Mouse (Mus musculus) bone marrow macrophage, adult 2 months (primary cell): ENCODE data around the gene Cfap221. TPM values are rescaled to one million over a fixed set of nuclear protein-coding genes. Genes with fewer than 3 reads are reported as not detected.

Experiments
- H3K27ac ChIP-seq: 2 replicates; pipeline ENCODE4 v1.5.1; 2012; ENCODE audit warnings: low read depth, low read length; ENCODE audit not compliant: insufficient read depth
- H3K4me1 ChIP-seq: 2 replicates; pipeline ENCODE4 v1.6.1; 2012; ENCODE audit warnings: low read length; ENCODE audit not compliant: control insufficient read depth, insufficient read depth
- H3K4me3 ChIP-seq: 2 replicates; pipeline ENCODE4 v1.5.1; 2012; ENCODE audit warnings: mild to moderate bottlenecking, low read length, moderate library complexity; ENCODE audit not compliant: insufficient read depth
- CTCF ChIP-seq: IDR thresholded peaks from 2 replicates; pipeline ENCODE4 v1.5.1; 2012; ENCODE audit warnings: low read depth, mild to moderate bottlenecking, low read length, moderate library complexity
- POLR2A ChIP-seq: IDR thresholded peaks from 2 replicates; pipeline ENCODE4 v1.6.1; 2012; ENCODE audit warnings: mild to moderate bottlenecking, low read depth, low read length, borderline replicate concordance
- polyA plus RNA-seq: library from polyadenylated mRNA; stranded (reverse); fragments of >200 nt; gene quantifications from 2 replicates; pipeline ENCODE4 v1.2.4, GENCODE M21; 2012; ENCODE audit not compliant: missing spikeins, insufficient read depth, insufficient read length

Cfap221 gene
- polyA plus RNA-seq, result not detected in 2 replicates

DNA sequence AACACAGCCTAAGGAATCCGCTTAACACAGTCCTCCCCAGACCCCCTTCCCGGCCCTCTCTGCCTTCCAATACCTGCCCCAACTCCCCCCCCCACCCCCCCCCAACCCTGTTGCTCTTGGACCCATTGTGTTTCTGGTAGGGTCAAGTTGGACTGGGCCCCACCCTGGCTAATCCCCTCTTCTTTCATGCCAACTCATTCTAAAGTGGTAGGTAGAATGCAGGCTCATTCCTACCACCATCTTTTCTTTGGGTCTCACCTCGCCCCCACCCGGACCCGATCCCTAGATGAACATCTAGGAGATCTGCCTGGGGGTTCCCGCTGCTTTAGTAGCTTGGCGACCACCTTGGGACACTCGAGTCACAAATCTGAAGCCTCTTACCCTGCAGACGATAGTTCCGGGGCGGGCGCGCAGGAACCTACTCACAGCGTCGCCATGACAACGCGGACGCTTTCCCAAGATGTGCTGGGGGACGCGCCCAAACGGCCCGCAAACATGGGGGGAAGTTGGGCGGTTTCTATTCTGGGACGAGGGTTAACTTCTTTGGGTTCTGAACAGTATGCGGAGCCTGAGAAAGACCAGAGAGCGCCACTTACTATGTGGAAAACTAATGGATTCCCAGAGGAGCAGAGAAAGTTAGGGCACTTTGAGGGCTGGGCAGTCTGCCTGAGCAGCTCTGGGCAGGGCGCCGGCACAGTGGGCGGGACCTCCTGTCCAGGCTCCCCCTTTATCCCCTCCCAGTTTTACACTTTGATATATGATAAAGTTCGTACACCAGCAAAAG is at the start of gene Cfap221:
Cfap221 (minus strand) TSS at position 437 of the 784 bp plus-strand sequence.
- Histone ChIP-seq H3K4me1 (no peaks in the 10 kb centered on the region), H3K27ac (no peak within 1 kb of the TSS), H3K4me3 (peak within 1 kb of the TSS; percentile 57)
- TF ChIP-seq CTCF, result no peak

DNA sequence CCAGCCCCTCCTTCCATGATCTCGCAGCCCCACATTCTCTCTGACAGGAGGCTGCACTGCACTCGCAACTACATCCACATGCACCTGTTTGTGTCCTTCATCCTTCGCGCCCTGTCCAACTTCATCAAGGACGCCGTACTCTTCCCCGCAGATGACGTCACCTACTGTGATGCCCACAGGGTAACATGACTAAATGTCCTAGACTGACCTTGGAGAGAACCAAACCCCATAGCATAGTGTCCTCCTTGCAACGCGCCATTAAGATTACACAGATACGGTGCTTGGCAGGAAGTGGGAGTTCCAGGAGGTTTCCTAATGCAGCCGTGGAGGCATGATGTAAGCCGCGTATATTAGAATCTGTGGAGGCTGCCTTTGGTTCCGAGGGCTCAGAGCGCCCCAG is 47.5 kb upstream of the Cfap221 start:
- peaks cover 14% of the 10 kb centered on the region for H3K4me1 ChIP-seq
- H3K4me3 ChIP-seq, result no peak overlapping the region
- TF ChIP-seq POLR2A (no peak), CTCF (no peak)
- no peak overlapping the region for H3K27ac ChIP-seq

DNA sequence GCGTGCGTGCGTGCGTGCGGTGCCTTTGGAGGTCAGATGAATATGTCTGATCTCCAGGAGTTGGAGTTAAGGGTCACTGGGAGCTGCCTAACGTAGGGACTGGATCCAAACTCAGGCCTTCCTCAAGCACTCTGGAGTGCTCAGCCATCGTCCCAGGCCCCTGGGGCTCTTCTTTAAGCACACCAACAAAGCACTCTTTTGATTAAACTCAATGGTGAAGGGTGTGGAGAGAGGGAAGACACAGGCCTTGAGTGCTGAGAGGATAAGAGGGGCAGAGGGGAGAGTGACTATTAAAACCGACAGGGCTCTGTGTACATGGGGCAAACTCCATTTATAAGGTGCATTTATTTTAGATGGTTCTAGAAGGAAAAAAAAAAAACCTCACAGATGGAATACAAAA is 45.4 kb upstream of the Cfap221 start:
- Histone ChIP-seq H3K4me3 (no peak overlapping the region), H3K4me1 (peaks cover 33% of the 10 kb centered on the region), H3K27ac (no peak overlapping the region)
- no peak for TF ChIP-seq POLR2A

- Histone ChIP-seq H3K4me1 (peaks cover 30% of the 10 kb centered on the region), H3K4me3 (no peak overlapping the region), H3K27ac (peak overlapping the region; percentile 44)
- TF ChIP-seq CTCF (no peak), POLR2A (no peak)
These were observed 41.6 kb upstream of the Cfap221 start for GRCm38 (mm10) chr1:120038594-120038993.

DNA sequence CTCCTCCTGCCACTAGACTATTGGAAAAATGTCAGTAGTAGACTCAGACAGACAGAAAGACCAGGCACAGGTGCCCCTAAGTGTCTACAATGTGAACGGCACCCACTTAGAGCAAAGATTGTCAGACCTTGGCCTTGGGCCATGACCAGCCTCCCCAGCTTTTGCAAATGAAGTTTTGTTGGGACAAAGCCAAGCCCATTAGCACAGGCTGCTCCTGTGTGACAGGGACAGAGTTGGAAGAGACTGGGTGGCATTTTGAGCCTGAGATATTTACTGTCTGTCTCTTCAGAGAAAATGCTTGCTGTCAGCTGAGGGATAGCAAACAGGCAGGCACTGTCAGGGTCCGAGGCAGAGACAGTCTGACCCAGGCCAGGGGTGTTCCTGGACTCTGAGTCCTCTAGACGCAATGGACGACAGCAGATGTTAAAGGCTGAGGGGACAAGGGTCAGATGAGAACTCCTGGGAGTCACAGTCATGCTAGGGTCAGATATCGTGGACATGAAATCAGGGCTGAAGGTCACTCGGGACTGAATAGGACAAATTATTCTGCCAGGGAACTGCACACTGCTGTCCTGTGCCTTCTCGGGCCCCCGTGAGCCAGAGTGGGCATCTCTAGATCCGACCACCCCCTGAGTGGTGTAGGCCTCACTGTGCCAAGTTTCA is 40.1 kb upstream of the Cfap221 start:
- TF ChIP-seq POLR2A (no peak), CTCF (no peak)
- no peak overlapping the region for H3K4me3 ChIP-seq
- H3K27ac ChIP-seq, result no peak overlapping the region

GRCm38 (mm10) chr1:120035456-120036034 is 38.5 kb upstream of the Cfap221 start:
- Histone ChIP-seq H3K27ac (no peak overlapping the region), H3K4me3 (no peak overlapping the region), H3K4me1 (peaks cover 39% of the 10 kb centered on the region)
- TF ChIP-seq POLR2A (no peak), CTCF (no peak)

More for the DNA sequence above, 40.1 kb upstream of the Cfap221 start:
- peaks cover 39% of the 10 kb centered on the region for H3K4me1 ChIP-seq

DNA sequence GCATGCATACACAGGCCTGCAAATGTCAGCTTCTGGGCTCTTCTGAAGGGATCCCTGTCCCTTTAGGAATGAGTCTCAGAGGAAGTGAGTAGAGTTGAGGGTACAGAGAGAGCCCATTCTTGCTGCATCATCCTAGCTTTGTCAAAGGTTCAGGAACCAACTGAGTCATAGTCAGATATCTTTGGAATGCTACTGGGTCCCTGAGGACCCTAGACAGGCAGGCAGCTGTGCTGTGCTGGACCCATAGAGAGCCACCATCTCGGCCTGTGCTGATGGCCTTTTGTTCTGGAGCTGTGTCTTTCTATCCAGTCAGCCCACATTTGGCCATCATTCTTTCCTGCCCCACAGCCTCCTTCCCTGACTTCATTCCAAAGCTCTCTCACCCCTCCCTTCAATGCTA is 37.8 kb upstream of the Cfap221 start:
- TF ChIP-seq CTCF, result no peak
- no peak for TF ChIP-seq POLR2A
- no peak overlapping the region for H3K4me3 ChIP-seq
- peaks cover 36% of the 10 kb centered on the region for H3K4me1 ChIP-seq
- H3K27ac ChIP-seq, result no peak overlapping the region

- Histone ChIP-seq H3K4me1 (peaks cover 23% of the 10 kb centered on the region), H3K27ac (no peak overlapping the region), H3K4me3 (no peak overlapping the region)
- no peak for TF ChIP-seq POLR2A
- TF ChIP-seq CTCF, result no peak
These were observed 36.4 kb upstream of the Cfap221 start for GRCm38 (mm10) chr1:120033469-120033854.

DNA sequence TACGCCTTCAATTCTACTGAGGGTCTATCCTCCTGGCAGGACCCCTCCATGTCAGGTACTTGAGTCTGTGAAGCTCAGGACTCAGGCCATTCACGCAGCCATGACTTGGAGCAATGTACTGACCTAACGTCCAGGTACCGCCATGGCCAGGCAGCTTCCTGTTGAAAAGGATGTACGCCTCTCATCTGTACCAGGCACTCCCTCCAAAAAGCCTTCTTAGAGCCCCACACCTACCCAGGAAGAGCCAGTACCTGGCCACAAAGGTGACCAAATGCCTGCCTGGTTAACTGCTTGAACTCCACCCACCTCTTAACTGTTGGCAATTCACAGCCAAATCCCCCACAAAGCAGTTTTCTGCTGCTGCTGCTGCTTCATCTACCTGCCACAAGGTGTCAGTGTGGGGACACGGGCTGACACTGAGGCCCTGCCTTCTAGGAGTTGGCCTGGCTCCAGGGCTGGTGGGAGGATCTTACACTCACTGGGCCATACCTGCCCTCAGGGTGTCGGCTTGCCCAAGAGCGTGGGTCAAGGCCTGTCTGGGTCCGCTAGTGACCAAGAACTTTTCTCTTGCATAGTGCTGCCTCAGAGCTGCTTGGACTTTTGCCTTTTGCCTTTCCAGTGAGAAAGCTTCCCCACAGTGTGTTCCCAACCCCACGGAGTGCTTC is 35.9 kb upstream of the Cfap221 start:
- Histone ChIP-seq H3K4me1 (peaks cover 18% of the 10 kb centered on the region), H3K4me3 (no peak overlapping the region), H3K27ac (no peak overlapping the region)
- TF ChIP-seq POLR2A, result no peak
- peak; percentile 92 for TF ChIP-seq CTCF
